Mouse (Mus musculus): ENCODE measurements around the gene Cwc27. TPM values are rescaled to one million over a fixed set of nuclear protein-coding genes. Genes with fewer than 3 reads are reported as not detected.
A peak's percentile ranks its signal among the peaks of the same experiment; 100 is the strongest.

Gene Cwc27
- polyA plus RNA-seq, 1 experiment from 2014 or later: 24.1 TPM

- Histone ChIP-seq H3K27ac (ENCODE audit: low read depth, low read length) (no peak overlapping the region), H3K27me3 (ENCODE audit: control insufficient read depth, insufficient read depth, low read length) (no peaks in the 10 kb centered on the region), H3K4me3 (ENCODE audit: low read depth, low read length) (no peak overlapping the region), H3K36me3 (ENCODE audit: control insufficient read depth, insufficient read depth, low read length) (no peaks in the 10 kb centered on the region), H3K4me1 (ENCODE audit: control insufficient read depth, insufficient read depth, low read length) (no peaks in the 10 kb centered on the region), H3K4me2 (no peak overlapping the region), H3K9ac (ENCODE audit: low read depth, low read length) (no peak overlapping the region), H3K9me3 (replicated peaks; ENCODE audit: control insufficient read depth, low read length) (no peaks in the 10 kb centered on the region)
- 83% methylated on average over 4 of the region's 4 CpGs for WGBS (ENCODE audit: insufficient replicate concordance)
- no peak for ATAC-seq (replicated peaks; ENCODE audit: insufficient number of reproducible peaks, low FRiP score, low TSS enrichment)
Observed at GRCm38 (mm10) chr13:104742866-104743265, 74.1 kb downstream of the Cwc27 start.

- Histone ChIP-seq H3K4me3 (ENCODE audit: low read depth, low read length) (no peak overlapping the region), H3K27ac (ENCODE audit: low read depth, low read length) (no peak overlapping the region), H3K4me2 (no peak overlapping the region), H3K9ac (ENCODE audit: low read depth, low read length) (no peak overlapping the region), H3K9me3 (replicated peaks; ENCODE audit: control insufficient read depth, low read length) (no peaks in the 10 kb centered on the region), H3K36me3 (ENCODE audit: control insufficient read depth, insufficient read depth, low read length) (peaks cover 2% of the 10 kb centered on the region; the same call in 1 of the 2 replicates), H3K27me3 (ENCODE audit: control insufficient read depth, insufficient read depth, low read length) (no peaks in the 10 kb centered on the region), H3K4me1 (ENCODE audit: control insufficient read depth, insufficient read depth, low read length) (no peaks in the 10 kb centered on the region)
- ATAC-seq (replicated peaks; ENCODE audit: insufficient number of reproducible peaks, low FRiP score, low TSS enrichment): no peak
- 65% methylated on average over 3 of the region's 3 CpGs for WGBS (ENCODE audit: insufficient replicate concordance)
Observed at GRCm38 (mm10) chr13:104729261-104730046, 87.5 kb downstream of the Cwc27 start.

DNA sequence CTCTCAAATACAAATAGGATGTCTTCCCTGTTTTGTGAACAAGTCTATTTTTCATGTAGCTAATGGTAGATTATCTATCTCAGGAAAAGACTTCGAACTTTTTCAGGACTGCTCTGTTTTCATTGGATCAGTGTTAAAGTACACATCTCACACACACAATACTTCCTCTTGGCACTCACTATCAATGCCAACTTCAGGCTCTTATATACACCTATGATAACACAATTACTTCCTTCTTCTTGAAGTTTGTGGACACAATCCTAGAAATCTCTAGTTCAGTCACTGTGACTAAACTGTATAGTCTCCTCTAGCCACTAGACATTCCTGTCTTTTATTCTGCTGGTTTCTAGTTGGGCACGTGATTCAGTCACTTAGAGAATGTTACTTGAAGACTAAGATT is 89.3 kb downstream of the Cwc27 start:
- Histone ChIP-seq H3K27ac (ENCODE audit: low read depth, low read length) (no peak overlapping the region), H3K9ac (ENCODE audit: low read depth, low read length) (no peak overlapping the region), H3K4me1 (ENCODE audit: control insufficient read depth, insufficient read depth, low read length) (no peaks in the 10 kb centered on the region), H3K27me3 (ENCODE audit: control insufficient read depth, insufficient read depth, low read length) (no peaks in the 10 kb centered on the region), H3K9me3 (replicated peaks; ENCODE audit: control insufficient read depth, low read length) (no peaks in the 10 kb centered on the region), H3K4me2 (no peak overlapping the region), H3K4me3 (ENCODE audit: low read depth, low read length) (no peak overlapping the region), H3K36me3 (ENCODE audit: control insufficient read depth, insufficient read depth, low read length) (peaks cover 2% of the 10 kb centered on the region; the same call in 1 of the 2 replicates)
- 80% methylated on average over 2 of the region's 2 CpGs for WGBS (ENCODE audit: insufficient replicate concordance)
- ATAC-seq (replicated peaks; ENCODE audit: insufficient number of reproducible peaks, low FRiP score, low TSS enrichment): no peak

DNA sequence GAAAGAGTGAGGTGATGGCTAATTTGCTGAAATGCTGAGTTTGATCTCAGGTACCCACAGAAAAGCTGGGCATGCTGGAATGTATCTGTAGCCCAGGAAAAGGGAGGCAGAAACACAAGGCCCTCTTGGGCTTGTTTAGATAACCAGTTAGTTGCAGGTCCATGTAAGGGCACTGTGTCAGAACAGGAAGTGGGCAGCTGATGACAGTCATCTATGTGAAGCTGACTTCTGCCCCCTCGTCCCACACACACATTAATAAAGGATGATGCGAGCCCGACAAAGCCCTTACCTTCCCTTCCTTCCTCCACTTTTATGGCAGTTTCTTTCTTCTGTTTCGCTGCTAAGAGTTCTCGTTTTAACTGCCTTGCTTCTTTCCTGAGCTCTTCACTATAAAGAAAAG is 96.8 kb downstream of the Cwc27 start:
- Histone ChIP-seq H3K27me3 (ENCODE audit: control insufficient read depth, insufficient read depth, low read length) (no peaks in the 10 kb centered on the region), H3K27ac (ENCODE audit: low read depth, low read length) (no peak overlapping the region), H3K9ac (ENCODE audit: low read depth, low read length) (no peak overlapping the region), H3K9me3 (replicated peaks; ENCODE audit: control insufficient read depth, low read length) (no peaks in the 10 kb centered on the region), H3K4me3 (ENCODE audit: low read depth, low read length) (no peak overlapping the region), H3K36me3 (ENCODE audit: control insufficient read depth, insufficient read depth, low read length) (no peaks in the 10 kb centered on the region), H3K4me2 (no peak overlapping the region), H3K4me1 (ENCODE audit: control insufficient read depth, insufficient read depth, low read length) (peaks cover 3% of the 10 kb centered on the region; the same call in 1 of the 2 replicates)
- WGBS (ENCODE audit: insufficient replicate concordance): 64% methylated on average over 5 of the region's 5 CpGs
- ATAC-seq (replicated peaks; ENCODE audit: insufficient number of reproducible peaks, low FRiP score, low TSS enrichment): no peak

GRCm38 (mm10) chr13:104694612-104695355 is 122.2 kb downstream of the Cwc27 start:
- peak overlapping the region; percentile 88 for H3K27ac ChIP-seq (ENCODE audit: low read depth, low read length)
- no peaks in the 10 kb centered on the region for H3K27me3 ChIP-seq (ENCODE audit: control insufficient read depth, insufficient read depth, low read length)
- H3K36me3 ChIP-seq (ENCODE audit: control insufficient read depth, insufficient read depth, low read length): no peaks in the 10 kb centered on the region
- peaks cover 17% of the 10 kb centered on the region for H3K4me1 ChIP-seq (ENCODE audit: control insufficient read depth, insufficient read depth, low read length)
- ATAC-seq (replicated peaks; ENCODE audit: insufficient number of reproducible peaks, low FRiP score, low TSS enrichment): peak; percentile 89
- H3K9ac ChIP-seq (ENCODE audit: low read depth, low read length): peak overlapping the region; percentile 6; the same call in 1 of the 2 replicates
- 38% methylated on average over 6 of the region's 6 CpGs for WGBS (ENCODE audit: insufficient replicate concordance)
- no peak overlapping the region for H3K4me3 ChIP-seq (ENCODE audit: low read depth, low read length)
- peak overlapping the region; percentile 34 for H3K4me2 ChIP-seq
- no peaks in the 10 kb centered on the region for H3K9me3 ChIP-seq (replicated peaks; ENCODE audit: control insufficient read depth, low read length)

DNA sequence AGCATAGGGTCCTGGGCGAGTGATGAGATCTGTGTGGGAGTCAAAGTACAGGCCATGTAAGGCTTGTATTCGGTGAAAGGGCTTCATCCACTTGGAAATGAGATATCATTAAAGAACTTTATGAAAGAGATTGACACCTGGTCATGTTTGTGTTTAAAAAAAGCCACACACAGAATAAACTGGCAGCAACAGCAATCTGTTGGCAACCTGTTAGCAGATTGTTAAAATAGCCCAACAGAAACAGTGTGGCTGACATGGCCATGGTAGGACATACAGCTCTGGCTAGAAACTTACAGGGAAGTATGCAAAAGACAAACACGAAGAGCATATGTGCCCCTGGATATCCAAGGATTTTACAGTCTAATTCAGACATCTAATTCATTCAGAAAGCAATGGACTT is 124.2 kb downstream of the Cwc27 start:
- H3K4me1 ChIP-seq (ENCODE audit: control insufficient read depth, insufficient read depth, low read length): peaks cover 17% of the 10 kb centered on the region
- 69% methylated on average over 3 of the region's 3 CpGs for WGBS (ENCODE audit: insufficient replicate concordance)
- H3K27ac ChIP-seq (ENCODE audit: low read depth, low read length): peak overlapping the region; percentile 54; the same call in 1 of the 2 replicates
- H3K4me2 ChIP-seq: no peak overlapping the region
- no peaks in the 10 kb centered on the region for H3K36me3 ChIP-seq (ENCODE audit: control insufficient read depth, insufficient read depth, low read length)
- H3K9me3 ChIP-seq (replicated peaks; ENCODE audit: control insufficient read depth, low read length): no peaks in the 10 kb centered on the region
- ATAC-seq (replicated peaks; ENCODE audit: insufficient number of reproducible peaks, low FRiP score, low TSS enrichment): no peak
- H3K4me3 ChIP-seq (ENCODE audit: low read depth, low read length): no peak overlapping the region
- H3K9ac ChIP-seq (ENCODE audit: low read depth, low read length): no peak overlapping the region
- H3K27me3 ChIP-seq (ENCODE audit: control insufficient read depth, insufficient read depth, low read length): no peaks in the 10 kb centered on the region

GRCm38 (mm10) chr13:104685537-104685936 is 131.4 kb downstream of the Cwc27 start:
- no peak for ATAC-seq (replicated peaks; ENCODE audit: insufficient number of reproducible peaks, low FRiP score, low TSS enrichment)
- peaks cover 8% of the 10 kb centered on the region for H3K4me1 ChIP-seq (ENCODE audit: control insufficient read depth, insufficient read depth, low read length)
- H3K27me3 ChIP-seq (ENCODE audit: control insufficient read depth, insufficient read depth, low read length): no peaks in the 10 kb centered on the region
- WGBS (ENCODE audit: insufficient replicate concordance): 46% methylated on average over 2 of the region's 2 CpGs
- H3K36me3 ChIP-seq (ENCODE audit: control insufficient read depth, insufficient read depth, low read length): no peaks in the 10 kb centered on the region
- no peak overlapping the region for H3K9ac ChIP-seq (ENCODE audit: low read depth, low read length)
- no peak overlapping the region for H3K4me3 ChIP-seq (ENCODE audit: low read depth, low read length)
- H3K9me3 ChIP-seq (replicated peaks; ENCODE audit: control insufficient read depth, low read length): no peaks in the 10 kb centered on the region
- H3K4me2 ChIP-seq: no peak overlapping the region
- no peak overlapping the region for H3K27ac ChIP-seq (ENCODE audit: low read depth, low read length)

- WGBS (ENCODE audit: insufficient replicate concordance): 44% methylated on average over 6 of the region's 6 CpGs
- Histone ChIP-seq H3K27me3 (ENCODE audit: control insufficient read depth, insufficient read depth, low read length) (no peaks in the 10 kb centered on the region), H3K27ac (ENCODE audit: low read depth, low read length) (peak overlapping the region; percentile 41), H3K4me2 (no peak overlapping the region), H3K9ac (ENCODE audit: low read depth, low read length) (peak overlapping the region; percentile 17; the same call in 1 of the 2 replicates), H3K4me3 (ENCODE audit: low read depth, low read length) (no peak overlapping the region), H3K4me1 (ENCODE audit: control insufficient read depth, insufficient read depth, low read length) (peaks cover 8% of the 10 kb centered on the region), H3K36me3 (ENCODE audit: control insufficient read depth, insufficient read depth, low read length) (no peaks in the 10 kb centered on the region), H3K9me3 (replicated peaks; ENCODE audit: control insufficient read depth, low read length) (no peaks in the 10 kb centered on the region)
- no peak; the same call in 1 of the 2 replicates for ATAC-seq (replicated peaks; ENCODE audit: insufficient number of reproducible peaks, low FRiP score, low TSS enrichment)
Observed at GRCm38 (mm10) chr13:104684361-104685011, 132.5 kb downstream of the Cwc27 start.
